Mouse (Mus musculus) liver, adult 2 months (tissue): ENCODE results near the gene Hdlbp.

Experiments
- CTCF ChIP-seq: fragments of 200-500 bp; IDR thresholded peaks from 2 replicates; pipeline ENCODE4 v1.5.1; 2011; ENCODE audit warnings: low read depth, low read length, control low read depth
- POLR2A ChIP-seq: fragments of 200-500 bp; IDR thresholded peaks from 2 replicates; pipeline ENCODE4 v1.6.1; 2011; ENCODE audit warnings: low read length, control low read depth; ENCODE audit not compliant: insufficient read depth; ENCODE audit errors: extremely low read depth

GRCm38 (mm10) chr1:93512351-93512690 is 33.7 kb upstream of the Hdlbp start:
- no peak for TF ChIP-seq CTCF
- no peak for TF ChIP-seq POLR2A
